Mouse (Mus musculus) lung, adult 2 months (tissue): ENCODE measurements around the gene Capn5. TPM values are rescaled to one million over a fixed set of nuclear protein-coding genes. Genes with fewer than 3 reads are reported as not detected.
A peak's percentile ranks its signal among the peaks of the same experiment; 100 is the strongest.

ENCODE experiments used
- DNase-seq: peaks from one replicate; pipeline ENCODE4 v3.0.0; 2022
- H3K4me1 ChIP-seq: fragments of 200-500 bp; 2 replicates; pipeline ENCODE4 v1.6.1; 2011; ENCODE audit warnings: low read length; ENCODE audit not compliant: control insufficient read depth, insufficient read depth
- H3K4me3 ChIP-seq: fragments of 200-500 bp; replicated peaks from 2 replicates; pipeline ENCODE3; 2011; ENCODE audit warnings: low read depth, mild to moderate bottlenecking, control low read depth, low read length; ENCODE audit errors: extremely low read depth
- CTCF ChIP-seq: fragments of 200-500 bp; IDR thresholded peaks from 2 replicates; pipeline ENCODE4 v1.5.1; 2011; ENCODE audit warnings: mild to moderate bottlenecking, low read length, control low read depth; ENCODE audit not compliant: insufficient read depth
- POLR2A ChIP-seq: fragments of 200-500 bp; IDR thresholded peaks from 2 replicates; pipeline ENCODE4 v1.6.1; 2011; ENCODE audit warnings: low read depth, mild to moderate bottlenecking, control low read depth, low read length, borderline replicate concordance; ENCODE audit errors: extremely low read depth
- WGBS: fragments of 180-500 bp; shearing (Covaris S2); methylation state at CpG from one replicate; pipeline ENCODE4 v1.1.7; 2018; 5-methylcytosine and 5-hydroxymethylcytosine counted together
- polyA plus RNA-seq: library from polyadenylated mRNA; depleted of rRNA; stranded (reverse); fragments of >200 nt; gene quantifications from 2 replicates; pipeline ENCODE4 v1.2.3, GENCODE M21; 2012

Gene Capn5
- polyA plus RNA-seq, 1 experiment = 22.2 TPM

GRCm38 (mm10) chr7:98152400-98152799 lies 25.7 kb downstream of the Capn5 start:
- H3K4me1 ChIP-seq = peaks cover 12% of the 10 kb centered on the region
- no peak for TF ChIP-seq CTCF
- no peak for TF ChIP-seq POLR2A
- no peak overlapping the region for H3K4me3 ChIP-seq
- no peak for DNase-seq
- WGBS = 66% methylated on average over 8 of the region's 8 CpGs

- H3K4me3 ChIP-seq = no peak overlapping the region
- H3K4me1 ChIP-seq = no peaks in the 10 kb centered on the region
- WGBS = 56% methylated on average over 5 of the region's 5 CpGs
- DNase-seq = no peak
- no peak for TF ChIP-seq CTCF
- TF ChIP-seq POLR2A = no peak
Observed at GRCm38 (mm10) chr7:98150525-98150924, 27.5 kb downstream of the Capn5 start.

GRCm38 (mm10) chr7:98149802-98150201 lies 28.3 kb downstream of the Capn5 start:
- 74% methylated on average over 3 of the region's 3 CpGs for WGBS
- DNase-seq = no peak
- Histone ChIP-seq H3K4me1 (no peaks in the 10 kb centered on the region), H3K4me3 (no peak overlapping the region)
- no peak for TF ChIP-seq POLR2A
- no peak for TF ChIP-seq CTCF

- TF ChIP-seq POLR2A (no peak), CTCF (no peak)
- WGBS = 82% methylated on average over 10 of the region's 10 CpGs
Observed at GRCm38 (mm10) chr7:98148721-98149407, 29.2 kb downstream of the Capn5 start.

GRCm38 (mm10) chr7:98147766-98148165 lies 30.3 kb downstream of the Capn5 start:
- no peak overlapping the region for H3K4me3 ChIP-seq
- WGBS = 67% methylated on average over 8 of the region's 8 CpGs
- no peaks in the 10 kb centered on the region for H3K4me1 ChIP-seq
- TF ChIP-seq CTCF (no peak), POLR2A (no peak)
- no peak for DNase-seq

More at GRCm38 (mm10) chr7:98148721-98149407, 29.2 kb downstream of the Capn5 start:
- DNase-seq = no peak
- H3K4me3 ChIP-seq = no peak overlapping the region
- no peaks in the 10 kb centered on the region for H3K4me1 ChIP-seq

GRCm38 (mm10) chr7:98146447-98146845 lies 31.6 kb downstream of the Capn5 start:
- 61% methylated on average over 8 of the region's 8 CpGs for WGBS
- TF ChIP-seq CTCF = no peak
- TF ChIP-seq POLR2A = no peak
- no peak overlapping the region for H3K4me3 ChIP-seq
- H3K4me1 ChIP-seq = no peaks in the 10 kb centered on the region
- DNase-seq = no peak

GRCm38 (mm10) chr7:98145842-98146446 lies 32.1 kb downstream of the Capn5 start:
- Histone ChIP-seq H3K4me1 (no peaks in the 10 kb centered on the region), H3K4me3 (no peak overlapping the region)
- TF ChIP-seq POLR2A (no peak), CTCF (no peak)
- DNase-seq = no peak
- WGBS = 77% methylated on average over 12 of the region's 12 CpGs

GRCm38 (mm10) chr7:98145402-98145801 lies 32.7 kb downstream of the Capn5 start, which contains the start of gene Omp:
Omp (minus strand) TSS chr7:98145502.
- 85% methylated on average over 5 of the region's 5 CpGs for WGBS
- TF ChIP-seq POLR2A (no peak), CTCF (no peak)

GRCm38 (mm10) chr7:98142648-98143047 lies 35.4 kb downstream of the Capn5 start:
- Histone ChIP-seq H3K4me1 (no peaks in the 10 kb centered on the region), H3K4me3 (no peak overlapping the region)
- DNase-seq = no peak
- no peak for TF ChIP-seq POLR2A
- TF ChIP-seq CTCF = no peak
- WGBS = 95% methylated on average over 3 of the region's 3 CpGs

More at GRCm38 (mm10) chr7:98145402-98145801, 32.7 kb downstream of the Capn5 start, which contains the start of gene Omp:
- Histone ChIP-seq H3K4me1 (no peaks in the 10 kb centered on the region), H3K4me3 (no peak within 1 kb of the TSS)
- DNase-seq = no peak

GRCm38 (mm10) chr7:98142247-98142646 lies 35.8 kb downstream of the Capn5 start:
- no peak overlapping the region for H3K4me3 ChIP-seq
- WGBS = 85% methylated on average over 8 of the region's 8 CpGs
- H3K4me1 ChIP-seq = no peaks in the 10 kb centered on the region
- no peak for DNase-seq
- TF ChIP-seq POLR2A (no peak), CTCF (no peak)

- TF ChIP-seq CTCF = peak; percentile 33; the same call in 1 of the 2 replicates
- no peak for TF ChIP-seq POLR2A
- 43% methylated on average over 3 of the region's 3 CpGs for WGBS
- no peak overlapping the region for H3K4me3 ChIP-seq
- no peaks in the 10 kb centered on the region for H3K4me1 ChIP-seq
- DNase-seq = no peak
Observed at GRCm38 (mm10) chr7:98141206-98141605, 36.9 kb downstream of the Capn5 start.
